Mouse (Mus musculus): ENCODE results near the gene Gpc5.

DNA sequence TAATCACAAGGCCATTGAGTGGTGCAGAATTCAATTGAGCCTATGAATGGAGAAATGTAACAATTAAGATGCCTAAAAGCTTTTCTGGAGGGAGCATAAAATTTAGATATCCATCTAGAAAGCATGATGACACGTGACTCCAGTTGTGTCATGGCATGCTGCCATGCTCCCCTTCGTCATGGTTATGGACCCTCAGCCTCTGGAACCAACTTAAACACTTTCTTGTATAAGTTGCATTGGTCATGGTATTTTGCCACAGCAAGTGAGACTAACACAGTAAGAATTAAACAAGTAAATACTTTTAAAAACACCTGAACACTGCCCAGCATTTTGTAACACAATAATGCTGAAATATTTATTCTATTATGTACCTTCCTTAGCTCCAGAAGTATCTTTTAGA lies 524.3 kb downstream of the Gpc5 start:
- no peak for TF ChIP-seq TAL1 (IDR thresholded peaks at IDR 0.05; ENCODE audit: low read length)
- TF ChIP-seq GATA1 (IDR thresholded peaks at IDR 0.05; ENCODE audit: low read length), result no peak
